Mouse (Mus musculus): ENCODE measurements around the gene Tspan12.

DNA sequence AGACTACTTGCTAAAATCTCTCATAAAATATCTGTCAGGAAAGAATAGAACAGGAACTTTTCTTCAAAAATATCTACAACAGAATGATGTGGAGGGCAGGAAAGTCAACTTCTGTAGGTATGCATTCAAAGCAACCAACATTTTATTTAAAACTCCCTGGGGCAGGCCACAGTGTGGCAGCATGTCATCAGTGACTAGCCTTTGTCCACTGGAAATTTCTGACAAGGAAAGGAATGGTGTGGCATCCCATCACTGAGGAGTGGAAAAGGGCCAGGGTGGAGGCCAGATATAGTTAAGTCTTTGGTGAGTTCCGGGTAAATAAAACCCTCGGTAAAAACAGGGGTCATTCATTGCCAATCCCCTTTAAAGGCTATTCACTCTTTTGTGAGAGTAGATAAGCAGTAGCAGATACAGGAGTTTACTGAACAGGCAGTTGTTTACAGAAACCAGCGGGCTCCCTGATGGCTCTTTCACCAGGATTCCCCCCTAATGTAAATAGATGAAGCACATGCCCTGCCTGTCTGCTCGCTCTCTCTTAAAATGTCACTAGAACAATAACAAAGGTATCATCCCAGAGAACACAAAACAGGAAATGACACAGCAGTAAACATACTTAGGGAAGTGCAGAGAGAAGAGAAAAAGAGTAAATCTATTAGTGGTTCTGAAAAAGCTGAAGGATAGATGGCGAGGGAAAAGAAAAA lies 34.1 kb downstream of the Tspan12 start:
- no peak for TF ChIP-seq CEBPB (IDR thresholded peaks at IDR 0.05; ENCODE audit: insufficient read depth, poor library complexity, severe bottlenecking)
- TF ChIP-seq POLR2A (IDR thresholded peaks at IDR 0.05; ENCODE audit: insufficient read length, low read depth) = no peak
- TF ChIP-seq USF1 (IDR thresholded peaks at IDR 0.05; ENCODE audit: low read depth) = no peak
- TF ChIP-seq POLR2AphosphoS2 (IDR thresholded peaks at IDR 0.05; ENCODE audit: insufficient read length, low read depth) = no peak
- TF ChIP-seq MYOD1 (IDR thresholded peaks at IDR 0.05; ENCODE audit: control insufficient read depth in 1 of 3, insufficient read length in 2 of 3, low read depth in 2 of 3) = no peak
- TF ChIP-seq E2F4 (IDR thresholded peaks at IDR 0.05; ENCODE audit: insufficient read depth) = no peak
- no peak for TF ChIP-seq TCF3 (IDR thresholded peaks at IDR 0.05; ENCODE audit: insufficient read length, low read depth)
- no peak for TF ChIP-seq MYOG (IDR thresholded peaks at IDR 0.05; ENCODE audit: control insufficient read depth in 1 of 3, insufficient read depth in 1 of 3, insufficient read length in 2 of 3, low read depth in 2 of 3)
- no peak for TF ChIP-seq TCF12 (IDR thresholded peaks at IDR 0.05; ENCODE audit: insufficient read depth, poor library complexity, severe bottlenecking)
- no peak for TF ChIP-seq MAX (IDR thresholded peaks at IDR 0.05; ENCODE audit: low read depth)
- no peak for TF ChIP-seq SRF (IDR thresholded peaks at IDR 0.05; ENCODE audit: control insufficient read depth, insufficient read length, low read depth)
- TF ChIP-seq REST (IDR thresholded peaks at IDR 0.05; ENCODE audit: insufficient read depth, insufficient read length) = no peak

Measured in myocyte (in vitro differentiated cells).